Comparison of ENCODE assay signal across 32 mouse cellular contexts in the genomic region with DNA sequence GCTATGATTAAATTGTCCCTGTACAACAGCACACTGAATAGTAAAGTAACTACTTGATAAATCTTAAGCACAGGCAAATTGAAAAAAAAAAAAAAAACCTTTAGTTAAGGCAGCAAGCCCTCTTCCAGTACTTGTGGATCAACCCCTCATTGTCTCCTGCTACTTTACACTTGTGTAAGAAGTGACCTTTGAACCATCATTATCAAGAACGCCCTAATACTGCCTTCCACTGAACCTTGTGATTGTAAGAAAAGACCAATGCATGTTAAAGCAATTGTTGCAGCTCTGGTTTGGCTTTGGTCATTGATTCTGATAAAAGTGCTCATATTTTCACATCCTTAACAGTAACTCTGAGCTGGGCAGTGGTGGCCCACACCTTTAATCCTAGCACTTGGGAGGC.
"Had no signal": no experiment of that assay in that cellular context is flagged by ENCODE, and none has a peak within 500 bp of the region (broad histone marks: within the 10 kb centered on the region; RNA-seq: fewer than 3 reads in every experiment).

No protein-coding gene starts in this region.

- H3K4me3 ChIP-seq: limb, embryonic 10.5 days; limb, embryonic 12.5 days; limb, embryonic 13.5 days; limb, embryonic 15.5 days; liver, embryonic 12.5 days; liver, embryonic 13.5 days; liver, embryonic 15.5 days; lung, embryonic 15.5 days; megakaryocyte, embryonic 14.5 days; midbrain, embryonic 10.5 days; midbrain, embryonic 12.5 days; midbrain, embryonic 13.5 days; midbrain, embryonic 15.5 days; myocyte; neural tube, embryonic 12.5 days had no signal

- H3K9me3 ChIP-seq: limb, embryonic 10.5 days; limb, embryonic 12.5 days; limb, embryonic 13.5 days; limb, embryonic 15.5 days; liver, embryonic 12.5 days; liver, embryonic 15.5 days; lung, embryonic 15.5 days; midbrain, embryonic 10.5 days; midbrain, embryonic 12.5 days; midbrain, embryonic 13.5 days; midbrain, embryonic 15.5 days; neural tube, embryonic 12.5 days had no signal

- DNase-seq: left cerebral cortex, postnatal 4 days; liver; liver, embryonic 13.5 days; liver, postnatal 0 days; lung, adult 18-20 months; lung, adult 2 months; lung, embryonic 14.5 days; lung, postnatal 10 days; lung, postnatal 14 days; lung, postnatal 36 days; lung, postnatal 4 days; midbrain, embryonic 14.5 days had no signal

- H3K36me3 ChIP-seq: limb, embryonic 10.5 days; limb, embryonic 12.5 days; limb, embryonic 13.5 days; limb, embryonic 15.5 days; liver, embryonic 12.5 days; liver, embryonic 13.5 days; liver, embryonic 15.5 days; lung, embryonic 15.5 days; midbrain, embryonic 10.5 days; midbrain, embryonic 12.5 days; midbrain, embryonic 13.5 days; midbrain, embryonic 15.5 days; neural tube, embryonic 12.5 days had no signal

- H3K4me2 ChIP-seq: limb, embryonic 12.5 days; limb, embryonic 13.5 days; limb, embryonic 15.5 days; liver, embryonic 11.5 days; liver, embryonic 12.5 days; liver, embryonic 13.5 days; liver, embryonic 15.5 days; lung, embryonic 14.5 days; lung, embryonic 15.5 days; midbrain, embryonic 11.5 days; midbrain, embryonic 12.5 days; midbrain, embryonic 13.5 days; midbrain, embryonic 15.5 days; neural tube, embryonic 12.5 days had no signal

- H3K27me3 ChIP-seq: limb, embryonic 12.5 days; limb, embryonic 13.5 days; limb, embryonic 15.5 days; liver, embryonic 12.5 days; liver, embryonic 13.5 days; liver, embryonic 15.5 days; lung, embryonic 15.5 days; megakaryocyte, embryonic 14.5 days; midbrain, embryonic 12.5 days; midbrain, embryonic 13.5 days; midbrain, embryonic 15.5 days; neural tube, embryonic 12.5 days had no signal

- H3K4me1 ChIP-seq: limb, embryonic 10.5 days; limb, embryonic 12.5 days; limb, embryonic 13.5 days; limb, embryonic 15.5 days; liver, embryonic 12.5 days; liver, embryonic 13.5 days; liver, embryonic 15.5 days; lung, embryonic 15.5 days; megakaryocyte, embryonic 14.5 days; midbrain, embryonic 10.5 days; midbrain, embryonic 12.5 days; midbrain, embryonic 13.5 days; midbrain, embryonic 15.5 days; neural tube, embryonic 12.5 days had no signal

- H3K27ac ChIP-seq: limb, embryonic 10.5 days; limb, embryonic 12.5 days; limb, embryonic 13.5 days; limb, embryonic 15.5 days; liver, embryonic 12.5 days; liver, embryonic 13.5 days; liver, embryonic 14.5 days; liver, embryonic 15.5 days; lung, embryonic 15.5 days; macrophage; midbrain, embryonic 10.5 days; midbrain, embryonic 12.5 days; midbrain, embryonic 13.5 days; midbrain, embryonic 15.5 days; neural tube, embryonic 12.5 days had no signal

- ATAC-seq: liver, embryonic 12.5 days; liver, postnatal 0 days; lung, postnatal 0 days; midbrain, embryonic 13.5 days; midbrain, embryonic 15.5 days; midbrain, embryonic 16.5 days had no signal

- H3K9ac ChIP-seq: limb, embryonic 12.5 days; limb, embryonic 13.5 days; limb, embryonic 15.5 days; liver, embryonic 12.5 days; liver, embryonic 13.5 days; liver, embryonic 14.5 days; liver, embryonic 15.5 days; liver, postnatal 0 days; lung, embryonic 14.5 days; lung, embryonic 15.5 days; midbrain, embryonic 12.5 days; midbrain, embryonic 13.5 days; midbrain, embryonic 15.5 days; neural tube, embryonic 12.5 days had no signal
